Mouse (Mus musculus) hindbrain, embryonic 11.5 days (tissue): ENCODE measurements around the gene Sergef. TPM values are rescaled to one million over a fixed set of nuclear protein-coding genes. Genes with fewer than 3 reads are reported as not detected.

Experiments
- ATAC-seq: fragments of 200-750 bp; cut with Nextera tagmentation; 2 replicates; pipeline ENCODE4 v1.8.0; 2017; ENCODE audit warnings: mild to moderate bottlenecking, moderate TSS enrichment, moderate library complexity; ENCODE audit not compliant: low FRiP score
- DNase-seq: peaks from one replicate; pipeline ENCODE4 v3.0.0-alpha.2; 2015; ENCODE audit warnings: low spot score
- H3K27ac ChIP-seq: fragments of 300-500 bp; sonication (generic); 2 replicates; pipeline ENCODE4 v1.5.1; 2014; ENCODE audit warnings: mild to moderate bottlenecking, low read depth, low read length
- H3K27me3 ChIP-seq: fragments of 300-500 bp; sonication (generic); 2 replicates; pipeline ENCODE4 v1.6.1; 2014; ENCODE audit warnings: mild to moderate bottlenecking, low read length, moderate library complexity, mixed read lengths; ENCODE audit not compliant: control insufficient read depth, insufficient read depth
- H3K36me3 ChIP-seq: fragments of 300-500 bp; sonication (generic); 2 replicates; pipeline ENCODE4 v1.6.1; 2014; ENCODE audit warnings: mild to moderate bottlenecking, low read length, moderate library complexity, mixed read lengths; ENCODE audit not compliant: control insufficient read depth, insufficient read depth
- H3K4me1 ChIP-seq: fragments of 300-500 bp; sonication (generic); replicated peaks from 2 replicates; pipeline ENCODE4 v1.6.1; 2014; ENCODE audit warnings: low read length, mixed read lengths; ENCODE audit not compliant: control insufficient read depth, insufficient read depth
- H3K4me2 ChIP-seq: fragments of 300-500 bp; sonication (generic); replicated peaks from 2 replicates; pipeline ENCODE4 v1.6.1; 2014; ENCODE audit warnings: mild to moderate bottlenecking, low read depth, low read length
- H3K4me3 ChIP-seq: fragments of 300-500 bp; sonication (generic); 2 replicates; pipeline ENCODE4 v1.5.1; 2014; ENCODE audit warnings: low read depth, low read length
- H3K9ac ChIP-seq: fragments of 300-500 bp; sonication (generic); 2 replicates; pipeline ENCODE4 v1.6.1; 2014; ENCODE audit warnings: low read depth, low read length
- H3K9me3 ChIP-seq: fragments of 300-500 bp; sonication (generic); 2 replicates; pipeline ENCODE4 v1.6.1; 2016; ENCODE audit warnings: low read length; ENCODE audit not compliant: control insufficient read depth
- WGBS: fragments of 180-500 bp; shearing (Covaris S2); extraction: QIAGEN DNeasy Blood & Tissue Kit; methylation state at CpG from one replicate; pipeline ENCODE4 v1.1.7; 2014; 5-methylcytosine and 5-hydroxymethylcytosine counted together
- polyA plus RNA-seq: library from polyadenylated mRNA; unstranded; fragments of >200 nt; fragmentation: Nextera tagmentation; extraction: Ambion mirVana; gene quantifications from 2 replicates; pipeline ENCODE4 v1.2.1, GENCODE M21; 2014

The Sergef gene
- polyA plus RNA-seq, 1 experiment from 2014 or later, result 16.0 TPM

DNA sequence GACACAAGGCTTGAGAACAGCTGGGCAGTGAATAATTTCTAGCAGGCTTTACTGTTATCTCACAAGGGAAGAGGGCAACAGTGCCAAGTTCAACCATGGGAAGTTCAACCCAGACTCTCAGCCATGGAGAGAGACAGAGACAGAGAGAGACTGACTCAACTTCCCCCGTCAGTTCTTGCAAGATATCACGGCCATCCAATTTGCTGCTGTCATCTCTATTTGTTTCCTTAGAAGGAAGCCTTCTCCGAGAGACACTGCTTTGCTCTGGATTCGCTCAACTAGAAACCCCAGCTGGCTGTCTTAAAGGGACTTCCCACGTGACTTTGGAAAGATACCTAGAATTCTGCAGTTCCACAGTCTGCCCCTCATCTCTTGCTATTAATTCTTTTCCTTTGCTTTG lies 80.6 kb downstream of the Sergef start:
- no peak for ATAC-seq
- DNase-seq, result no peak
- Histone ChIP-seq H3K27ac (no peak overlapping the region), H3K4me2 (no peak overlapping the region), H3K4me1 (no peaks in the 10 kb centered on the region), H3K4me3 (no peak overlapping the region), H3K9ac (no peak overlapping the region), H3K36me3 (no peaks in the 10 kb centered on the region), H3K27me3 (no peaks in the 10 kb centered on the region), H3K9me3 (no peaks in the 10 kb centered on the region)
- 80% methylated on average over 5 of the region's 5 CpGs for WGBS

DNA sequence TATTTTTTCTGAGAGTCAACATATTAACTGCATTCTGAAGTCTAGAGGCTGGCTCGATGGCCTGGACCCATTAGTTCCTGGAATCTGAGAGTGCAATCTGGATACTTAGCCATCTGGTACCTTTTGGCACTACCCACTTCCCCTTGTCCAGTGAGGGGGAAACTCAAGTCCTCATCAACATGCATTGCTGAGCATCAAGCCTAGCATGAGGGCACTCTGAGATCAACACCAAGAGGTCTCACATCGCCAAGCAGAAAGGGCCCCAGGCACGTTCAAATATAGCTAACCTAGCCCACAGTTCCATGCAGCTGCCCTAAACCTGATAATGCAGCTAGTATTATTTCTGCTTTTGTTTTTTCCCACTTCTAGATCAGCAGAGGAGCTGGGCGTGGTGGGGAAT lies 81.6 kb downstream of the Sergef start:
- no peaks in the 10 kb centered on the region for H3K4me1 ChIP-seq
- H3K4me3 ChIP-seq, result no peak overlapping the region

DNA sequence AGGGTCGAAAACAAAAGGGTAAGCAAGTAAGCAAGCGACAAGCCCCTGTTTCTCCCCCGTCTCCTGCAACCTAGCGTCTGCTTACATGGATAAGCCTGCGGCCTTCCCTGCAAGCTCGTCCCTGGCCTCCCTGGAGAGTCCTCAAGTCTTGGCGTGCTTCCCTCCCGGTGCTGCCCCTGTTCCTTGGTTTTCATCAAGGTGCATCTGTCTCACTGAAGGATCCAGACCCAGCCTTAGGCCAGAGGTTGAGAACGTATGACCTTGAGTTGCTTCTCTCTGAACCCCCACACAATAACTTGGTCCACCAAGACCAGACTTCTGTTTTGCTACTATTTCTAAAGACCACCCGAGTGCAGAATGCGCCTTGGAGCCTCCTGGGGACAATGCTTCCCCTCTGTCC lies 82.2 kb downstream of the Sergef start:
- DNase-seq (no peak), ATAC-seq (no peak)
- Histone ChIP-seq H3K4me1 (no peaks in the 10 kb centered on the region), H3K4me2 (no peak overlapping the region), H3K27me3 (no peaks in the 10 kb centered on the region), H3K27ac (no peak overlapping the region), H3K9ac (no peak overlapping the region), H3K36me3 (no peaks in the 10 kb centered on the region), H3K4me3 (no peak overlapping the region), H3K9me3 (no peaks in the 10 kb centered on the region)
- 84% methylated on average over 11 of the region's 11 CpGs for WGBS

More for the DNA sequence above, 81.6 kb downstream of the Sergef start:
- Histone ChIP-seq H3K36me3 (no peaks in the 10 kb centered on the region), H3K9ac (no peak overlapping the region), H3K4me2 (no peak overlapping the region), H3K27ac (no peak overlapping the region), H3K9me3 (no peaks in the 10 kb centered on the region), H3K27me3 (no peaks in the 10 kb centered on the region)
- WGBS, result 90% methylated on average over 4 of the region's 4 CpGs
- ATAC-seq, result no peak
- no peak for DNase-seq

DNA sequence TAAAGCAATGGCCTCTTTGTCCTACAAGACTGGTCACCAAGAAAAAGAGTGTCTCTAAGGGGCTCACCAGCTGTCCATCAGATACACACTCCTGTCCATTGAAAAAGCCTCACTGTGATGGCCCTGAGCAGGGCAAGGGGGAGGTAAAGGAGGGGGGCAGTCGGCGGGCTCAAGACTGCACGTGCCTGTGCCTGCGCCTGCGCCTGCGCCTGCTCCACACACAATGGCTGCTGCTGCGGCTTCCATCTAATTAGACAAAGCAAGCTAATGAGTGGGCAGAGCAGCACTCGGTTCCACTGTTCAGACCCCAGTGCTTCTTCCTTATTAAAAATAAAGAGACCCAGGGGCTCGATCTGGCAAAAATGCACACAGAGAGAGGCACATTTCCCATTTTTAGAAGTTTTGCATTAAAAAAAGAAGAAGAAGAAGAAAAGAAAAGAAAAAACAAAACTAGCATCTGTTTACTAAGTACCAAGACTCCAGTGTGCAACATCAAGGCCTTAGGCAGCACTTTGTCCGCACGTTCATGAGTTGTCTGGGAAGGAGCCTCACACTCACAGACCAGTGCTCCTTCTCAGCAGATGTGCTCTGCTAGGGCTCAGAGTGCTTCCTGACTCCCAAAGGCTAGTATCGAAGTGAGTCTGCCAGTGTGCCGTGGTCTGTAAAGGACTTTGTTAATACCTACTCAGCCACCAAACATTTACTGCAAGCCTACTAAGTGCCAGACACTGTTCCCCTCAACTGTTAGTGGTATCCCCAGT lies 83.1 kb downstream of the Sergef start:
- Histone ChIP-seq H3K9me3 (no peaks in the 10 kb centered on the region), H3K27ac (0 out of 2 replicates have a peak overlapping the region, but pooled peaks have one; percentile 10), H3K4me3 (no peak overlapping the region), H3K4me2 (no peak overlapping the region), H3K27me3 (no peaks in the 10 kb centered on the region), H3K36me3 (no peaks in the 10 kb centered on the region), H3K4me1 (0 out of 2 replicates have a peak, but pooled peaks cover 3% of the 10 kb centered on the region), H3K9ac (no peak overlapping the region)
- DNase-seq (peak; percentile 60), ATAC-seq (peak; percentile 87)
- 48% methylated on average over 13 of the region's 13 CpGs for WGBS

DNA sequence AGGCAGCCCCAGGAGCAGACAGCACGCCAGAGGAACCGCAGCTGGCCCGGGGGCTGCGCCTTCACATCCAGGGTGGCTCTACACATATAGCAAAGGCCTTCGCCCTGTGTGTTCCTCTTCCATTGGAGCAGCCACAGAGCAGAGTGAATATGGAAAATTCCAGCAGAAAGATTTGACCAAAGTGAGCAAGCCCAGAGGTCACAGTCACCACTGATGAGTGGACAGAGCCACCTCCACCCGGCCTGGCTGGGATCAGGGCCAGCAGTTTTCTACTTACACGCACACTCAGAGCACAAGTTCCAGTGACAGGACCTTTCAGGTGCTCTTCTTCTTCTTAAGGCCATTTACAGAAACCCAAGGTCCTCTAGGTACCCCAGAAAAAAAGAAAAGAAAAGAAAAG lies 83.9 kb downstream of the Sergef start:
- Histone ChIP-seq H3K27me3 (no peaks in the 10 kb centered on the region), H3K36me3 (no peaks in the 10 kb centered on the region), H3K4me3 (no peak overlapping the region), H3K9me3 (no peaks in the 10 kb centered on the region), H3K4me1 (0 out of 2 replicates have a peak, but pooled peaks cover 3% of the 10 kb centered on the region), H3K4me2 (no peak overlapping the region), H3K27ac (no peak overlapping the region), H3K9ac (no peak overlapping the region)
- DNase-seq (no peak), ATAC-seq (no peak)
- 91% methylated on average over 7 of the region's 7 CpGs for WGBS

DNA sequence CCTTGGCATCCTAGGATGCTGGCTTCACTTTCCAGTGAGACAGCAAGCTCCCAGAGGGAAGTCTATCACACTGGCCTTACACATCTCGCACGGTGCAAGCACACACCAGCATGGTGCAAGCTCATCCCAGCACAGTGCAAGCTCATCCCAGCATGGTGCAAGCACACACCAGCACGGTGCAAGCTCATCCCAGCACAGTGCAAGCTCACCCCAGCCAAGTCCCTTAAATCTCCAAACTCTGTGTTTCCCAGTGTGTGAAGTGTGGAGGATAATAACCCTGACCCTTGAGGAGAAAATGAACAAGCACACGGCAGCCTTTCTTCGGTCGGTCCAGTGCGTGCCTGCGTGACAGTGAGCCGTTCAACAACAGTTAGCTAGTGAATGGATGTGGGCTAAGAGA lies 84.8 kb downstream of the Sergef start:
- no peak for ATAC-seq
- Histone ChIP-seq H3K4me2 (no peak overlapping the region), H3K36me3 (no peaks in the 10 kb centered on the region), H3K9ac (no peak overlapping the region), H3K27ac (no peak overlapping the region), H3K4me3 (no peak overlapping the region), H3K27me3 (no peaks in the 10 kb centered on the region), H3K4me1 (0 out of 2 replicates have a peak, but pooled peaks cover 3% of the 10 kb centered on the region), H3K9me3 (no peaks in the 10 kb centered on the region)
- DNase-seq, result no peak
- WGBS, result 88% methylated on average over 9 of the region's 9 CpGs

DNA sequence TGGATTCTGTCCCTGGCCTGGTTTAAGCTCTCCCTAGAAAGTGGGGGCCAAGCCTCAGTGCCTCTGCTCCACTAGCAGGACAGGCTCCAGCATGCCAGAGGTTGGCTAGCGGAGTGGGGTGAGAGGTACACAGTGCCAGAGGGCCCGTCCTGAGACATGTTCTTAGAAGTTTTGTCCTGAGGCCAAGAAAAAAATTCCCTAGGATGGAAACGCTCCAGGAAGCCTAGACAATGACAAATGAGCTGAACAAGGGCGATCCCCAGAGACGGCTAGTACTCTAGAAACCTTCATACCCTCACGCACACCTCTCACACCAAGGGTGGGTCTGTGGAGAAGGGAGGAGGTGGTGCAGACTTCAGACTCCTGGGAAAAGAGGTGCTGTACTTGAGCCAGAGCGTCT lies 85.6 kb downstream of the Sergef start:
- ATAC-seq (no peak), DNase-seq (no peak)
- Histone ChIP-seq H3K27me3 (no peaks in the 10 kb centered on the region), H3K27ac (no peak overlapping the region), H3K9ac (no peak overlapping the region), H3K4me3 (no peak overlapping the region), H3K4me2 (no peak overlapping the region), H3K9me3 (no peaks in the 10 kb centered on the region), H3K4me1 (0 out of 2 replicates have a peak, but pooled peaks cover 3% of the 10 kb centered on the region), H3K36me3 (no peaks in the 10 kb centered on the region)
- 54% methylated on average over 7 of the region's 7 CpGs for WGBS

DNA sequence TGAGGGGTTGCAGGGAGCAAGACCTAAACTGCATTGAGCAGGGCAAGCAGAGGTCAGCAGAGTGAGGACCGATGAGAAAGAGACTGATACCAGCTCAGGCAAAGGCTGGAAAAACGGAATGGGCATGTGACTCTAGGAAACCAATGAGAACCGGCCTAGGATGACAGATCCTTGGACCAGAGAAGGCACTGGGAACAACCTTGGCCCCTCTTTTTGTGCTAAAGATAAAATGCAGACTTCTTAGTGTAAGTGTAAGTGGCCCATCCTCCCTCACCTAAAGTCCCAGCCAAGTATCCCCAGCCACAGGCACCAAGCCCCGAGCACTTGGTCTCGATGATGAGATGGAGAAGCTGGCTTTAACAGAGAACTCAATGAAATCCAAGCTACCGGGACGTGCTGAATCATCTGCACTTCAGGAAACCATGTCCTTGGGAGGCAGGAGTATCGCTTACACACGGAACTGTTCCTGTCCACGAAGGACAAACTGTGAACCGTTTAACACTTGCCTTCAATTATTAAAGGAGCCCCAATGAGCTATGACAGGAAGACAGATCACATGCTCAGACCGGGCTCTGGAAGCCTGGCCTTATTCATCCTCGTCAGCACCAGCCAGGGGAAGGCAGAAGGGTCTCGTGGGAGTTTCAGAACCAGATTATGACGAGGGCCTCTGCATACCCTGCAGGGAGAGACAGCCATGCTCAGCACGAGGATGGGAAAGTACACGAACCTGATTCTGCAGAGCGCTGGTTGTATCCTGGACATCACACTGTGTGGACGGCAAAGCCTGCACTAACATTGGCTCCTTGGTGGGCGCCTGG lies 87.5 kb downstream of the Sergef start:
- no peak overlapping the region for H3K4me2 ChIP-seq
- no peaks in the 10 kb centered on the region for H3K36me3 ChIP-seq
- H3K4me1 ChIP-seq, result 0 out of 2 replicates have a peak, but pooled peaks cover 3% of the 10 kb centered on the region
- no peak overlapping the region for H3K9ac ChIP-seq
- WGBS, result 67% methylated on average over 20 of the region's 20 CpGs
- no peaks in the 10 kb centered on the region for H3K9me3 ChIP-seq
- H3K4me3 ChIP-seq, result no peak overlapping the region
- peak; percentile 60 for ATAC-seq
- peak; percentile 37 for DNase-seq
- no peaks in the 10 kb centered on the region for H3K27me3 ChIP-seq
- peak overlapping the region; percentile 2; the same call in 1 of the 2 replicates for H3K27ac ChIP-seq
